Mouse (Mus musculus) stomach, postnatal 0 days (tissue): ENCODE data around the gene Dync1i2.

Experiments
- CTCF ChIP-seq: IDR thresholded peaks from 2 replicates; pipeline ENCODE4 v1.5.1; 2016; ENCODE audit warnings: antibody characterized with exemption, low read depth, mild to moderate bottlenecking, moderate library complexity
- EP300 ChIP-seq: optimal IDR thresholded peaks from 2 replicates; pipeline ENCODE3; 2016; ENCODE audit warnings: antibody characterized with exemption

GRCm38 (mm10) chr2:71293983-71294382 is 82.5 kb downstream of the Dync1i2 start:
- no peak for TF ChIP-seq CTCF
- no peak for TF ChIP-seq EP300
